Mouse (Mus musculus) liver, adult 2 months (tissue): Measurements from ENCODE around the gene Bcl2. TPM values are rescaled to one million over a fixed set of nuclear protein-coding genes. Genes with fewer than 3 reads are reported as not detected.

ENCODE experiments used
- DNase-seq: peaks from one replicate; pipeline ENCODE4 v3.0.0-alpha.2; 2011; ENCODE audit warnings: low read depth, low spot score; ENCODE audit errors: extremely low read depth
- H3K27ac ChIP-seq: fragments of 200-500 bp; replicated peaks from 2 replicates; pipeline ENCODE4 v1.5.1; 2012; ENCODE audit warnings: low read depth, mild to moderate bottlenecking, control low read depth, inconsistent platforms, low read length; ENCODE audit not compliant: insufficient read depth
- H3K27me3 ChIP-seq: fragments of 200-500 bp; 2 replicates; pipeline ENCODE4 v1.6.1; 2012; ENCODE audit warnings: mild to moderate bottlenecking, moderate library complexity, low read length, inconsistent platforms; ENCODE audit not compliant: control insufficient read depth, insufficient read depth
- H3K36me3 ChIP-seq: fragments of 200-500 bp; 2 replicates; pipeline ENCODE4 v1.6.1; 2012; ENCODE audit warnings: low read length, inconsistent platforms; ENCODE audit not compliant: control insufficient read depth, insufficient read depth
- H3K4me1 ChIP-seq: fragments of 200-500 bp; 2 replicates; pipeline ENCODE4 v1.6.1; 2011; ENCODE audit warnings: low read length; ENCODE audit not compliant: control insufficient read depth, insufficient read depth
- H3K4me3 ChIP-seq: fragments of 200-500 bp; 2 replicates; pipeline ENCODE4 v1.5.1; 2011; ENCODE audit warnings: low read depth, mild to moderate bottlenecking, control low read depth, low read length, moderate library complexity; ENCODE audit not compliant: insufficient read depth
- H3K79me2 ChIP-seq: fragments of 200-500 bp; 2 replicates; pipeline ENCODE4 v1.6.1; 2012; ENCODE audit warnings: inconsistent platforms, mild to moderate bottlenecking, low read length, moderate library complexity; ENCODE audit not compliant: control insufficient read depth, insufficient read depth
- H3K9ac ChIP-seq: fragments of 200-500 bp; 2 replicates; pipeline ENCODE4 v1.6.1; 2012; ENCODE audit warnings: low read depth, mild to moderate bottlenecking, control low read depth, inconsistent platforms, low read length
- CTCF ChIP-seq: fragments of 200-500 bp; IDR thresholded peaks from 2 replicates; pipeline ENCODE4 v1.5.1; 2011; ENCODE audit warnings: low read depth, low read length, control low read depth
- POLR2A ChIP-seq: fragments of 200-500 bp; IDR thresholded peaks from 2 replicates; pipeline ENCODE4 v1.6.1; 2011; ENCODE audit warnings: low read length, control low read depth; ENCODE audit not compliant: insufficient read depth; ENCODE audit errors: extremely low read depth
- WGBS: fragments of 180-500 bp; shearing (Covaris S2); methylation state at CpG from one replicate; pipeline ENCODE4 v1.1.7; 2018; 5-methylcytosine and 5-hydroxymethylcytosine counted together
- polyA plus RNA-seq: library from polyadenylated mRNA; depleted of rRNA; stranded (reverse); fragments of >200 nt; gene quantifications from 2 replicates; pipeline ENCODE4 v1.2.3, GENCODE M21; 2012
- total RNA-seq: library from RNA; depleted of rRNA; stranded (reverse); fragments of >200 nt; gene quantifications from 2 replicates; pipeline ENCODE4 v1.2.3, GENCODE M21; 2014

Gene Bcl2
- total and polyA plus RNA-seq, 2 experiments = 0.26 to 1.5 TPM

DNA sequence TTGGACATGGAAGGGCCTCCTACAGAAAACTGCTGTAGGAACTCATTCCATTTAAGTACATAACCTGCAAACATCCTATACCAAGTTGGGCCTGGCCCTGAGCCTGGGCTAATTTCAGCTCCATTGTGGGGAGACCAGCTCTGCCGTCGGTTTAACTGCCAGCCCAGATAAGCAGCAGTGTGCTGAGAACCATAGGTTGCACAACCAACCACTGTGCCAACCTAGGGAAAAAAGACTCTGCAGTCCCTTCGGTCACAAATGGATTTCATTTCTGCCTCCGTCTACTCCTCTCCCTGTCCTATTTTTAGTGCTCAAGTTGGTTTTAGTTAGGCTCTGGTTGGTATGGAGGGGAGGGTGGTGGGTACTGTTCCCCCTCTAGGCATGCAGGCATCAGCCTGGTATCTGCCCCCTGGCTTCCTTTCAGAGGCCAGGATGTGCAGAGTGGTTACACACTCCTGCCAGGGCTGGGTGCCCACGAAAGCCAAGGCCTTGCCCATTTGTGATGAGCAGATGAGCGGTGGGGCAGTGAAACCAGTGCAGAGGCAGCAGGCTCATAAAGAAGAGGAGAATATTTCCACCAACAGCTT lies 196.4 kb downstream of the Bcl2 start:
- WGBS = 78% methylated on average over 6 of the region's 6 CpGs
- H3K4me3 ChIP-seq = no peak overlapping the region
- no peak for TF ChIP-seq CTCF
- no peak for TF ChIP-seq POLR2A
- no peak overlapping the region for H3K9ac ChIP-seq
- DNase-seq = no peak
- H3K79me2 ChIP-seq = no peaks in the 10 kb centered on the region
- no peaks in the 10 kb centered on the region for H3K36me3 ChIP-seq
- H3K4me1 ChIP-seq = no peaks in the 10 kb centered on the region
- no peak overlapping the region for H3K27ac ChIP-seq
- no peaks in the 10 kb centered on the region for H3K27me3 ChIP-seq

DNA sequence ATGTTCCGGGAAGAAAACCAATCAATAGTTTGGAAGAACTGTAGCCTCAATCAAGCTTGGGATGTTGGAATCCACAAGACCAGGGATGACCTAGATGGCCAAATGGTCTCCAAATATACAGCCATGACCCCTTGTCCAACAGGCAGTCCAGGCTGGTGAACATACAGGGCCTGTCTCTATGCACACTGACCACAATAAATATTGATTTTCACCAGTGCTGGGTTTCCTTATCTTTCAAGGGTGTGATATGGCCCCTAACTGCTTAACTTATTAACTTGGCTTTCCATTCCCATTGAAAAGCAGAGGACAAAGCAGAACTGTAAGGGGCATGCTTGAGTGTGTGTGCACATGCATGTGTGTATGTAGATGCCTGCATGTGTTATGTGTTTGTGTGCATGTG lies 197.0 kb downstream of the Bcl2 start:
- Histone ChIP-seq H3K79me2 (no peaks in the 10 kb centered on the region), H3K9ac (no peak overlapping the region), H3K36me3 (no peaks in the 10 kb centered on the region), H3K27ac (no peak overlapping the region), H3K4me1 (no peaks in the 10 kb centered on the region), H3K27me3 (no peaks in the 10 kb centered on the region), H3K4me3 (no peak overlapping the region)
- DNase-seq = no peak
- no peak for TF ChIP-seq POLR2A
- 49% methylated on average over 1 of the region's 1 CpGs for WGBS

DNA sequence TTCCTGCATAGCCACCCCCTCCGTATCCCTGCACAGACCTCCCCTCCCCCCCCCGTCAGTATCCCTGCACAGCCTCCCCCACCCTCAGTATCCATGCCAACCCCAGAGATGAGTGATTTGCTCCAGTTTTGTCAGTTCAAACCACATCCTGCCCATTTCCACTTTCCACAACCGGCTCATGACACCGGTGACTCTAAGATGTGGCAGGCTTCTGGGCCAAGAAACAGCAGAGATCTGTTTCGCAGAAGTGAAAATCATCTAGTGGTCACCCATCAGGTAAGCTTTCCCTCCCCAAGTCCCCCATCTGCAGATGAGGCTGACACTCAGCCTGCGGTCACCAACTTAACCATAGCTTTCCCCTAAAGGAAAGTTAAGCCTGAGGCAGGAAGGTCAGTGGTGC lies 198.5 kb downstream of the Bcl2 start:
- no peaks in the 10 kb centered on the region for H3K4me1 ChIP-seq
- no peak overlapping the region for H3K9ac ChIP-seq
- DNase-seq = no peak
- H3K27me3 ChIP-seq = no peaks in the 10 kb centered on the region
- no peak overlapping the region for H3K27ac ChIP-seq
- H3K36me3 ChIP-seq = no peaks in the 10 kb centered on the region
- no peak for TF ChIP-seq CTCF
- no peak for TF ChIP-seq POLR2A
- no peak overlapping the region for H3K4me3 ChIP-seq
- WGBS = 88% methylated on average over 6 of the region's 6 CpGs
- no peaks in the 10 kb centered on the region for H3K79me2 ChIP-seq

DNA sequence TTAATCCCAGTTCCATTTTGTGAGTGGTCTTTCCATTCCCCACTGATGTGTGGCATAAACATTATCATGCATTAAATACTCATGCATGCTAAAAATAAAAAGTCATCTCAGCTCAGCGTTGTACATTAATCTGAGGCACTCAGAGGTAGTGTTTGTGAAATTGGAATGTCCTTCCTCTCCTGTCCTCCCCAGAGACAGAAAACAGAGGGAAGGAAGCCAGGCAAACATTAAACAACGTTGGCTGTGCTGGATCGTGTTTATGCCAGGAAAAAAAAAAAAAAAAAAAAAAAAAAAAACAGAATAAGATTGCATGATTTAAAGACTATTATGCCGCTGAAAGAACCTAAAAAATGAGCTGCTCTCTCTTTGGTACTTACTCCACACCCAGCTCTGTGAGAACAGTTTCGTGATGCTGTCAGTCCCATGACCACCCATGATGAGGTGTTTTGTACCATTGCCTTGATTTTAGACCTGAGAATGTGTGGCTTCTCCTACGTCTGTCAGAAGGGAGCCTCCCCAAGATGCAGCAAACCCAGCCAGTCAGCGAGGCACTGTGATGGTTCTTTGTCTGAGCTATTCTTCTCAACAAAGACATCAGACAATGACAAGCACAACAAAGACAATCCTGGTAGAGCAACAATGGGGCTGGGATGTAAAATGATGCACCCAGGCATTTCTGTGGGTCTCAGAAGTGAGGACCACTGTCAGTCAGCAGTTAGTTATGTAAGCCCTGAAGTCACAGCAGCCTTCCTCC lies 200.0 kb downstream of the Bcl2 start:
- no peaks in the 10 kb centered on the region for H3K27me3 ChIP-seq
- no peak overlapping the region for H3K27ac ChIP-seq
- H3K36me3 ChIP-seq = no peaks in the 10 kb centered on the region
- H3K79me2 ChIP-seq = no peaks in the 10 kb centered on the region
- WGBS = 58% methylated on average over 7 of the region's 7 CpGs
- DNase-seq = no peak
- H3K4me3 ChIP-seq = no peak overlapping the region
- H3K9ac ChIP-seq = no peak overlapping the region
- TF ChIP-seq CTCF (no peak), POLR2A (no peak)
- no peaks in the 10 kb centered on the region for H3K4me1 ChIP-seq

DNA sequence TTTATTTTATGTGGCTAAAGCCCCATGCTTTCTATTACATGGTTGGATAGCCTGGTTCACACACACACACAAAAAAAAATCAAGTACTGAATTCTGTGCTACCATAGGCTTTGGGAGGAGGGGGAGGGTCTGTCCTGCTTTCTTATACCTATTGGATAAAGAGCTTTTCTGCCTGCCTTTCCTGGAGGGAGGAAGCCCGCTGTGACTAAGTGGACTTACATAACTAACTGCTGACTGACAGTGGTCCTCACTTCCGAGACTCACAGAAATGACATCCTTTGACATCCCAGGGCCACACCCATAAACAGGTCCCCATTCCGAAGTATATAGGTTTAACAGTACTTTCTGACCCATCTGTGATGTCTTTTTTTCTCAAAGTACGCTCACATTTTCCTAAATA lies 200.6 kb downstream of the Bcl2 start:
- Histone ChIP-seq H3K79me2 (no peaks in the 10 kb centered on the region), H3K27ac (no peak overlapping the region), H3K4me1 (no peaks in the 10 kb centered on the region), H3K9ac (no peak overlapping the region), H3K4me3 (no peak overlapping the region), H3K36me3 (no peaks in the 10 kb centered on the region), H3K27me3 (no peaks in the 10 kb centered on the region)
- WGBS = 76% methylated on average over 4 of the region's 4 CpGs
- no peak for TF ChIP-seq CTCF
- no peak for TF ChIP-seq POLR2A
- DNase-seq = no peak

DNA sequence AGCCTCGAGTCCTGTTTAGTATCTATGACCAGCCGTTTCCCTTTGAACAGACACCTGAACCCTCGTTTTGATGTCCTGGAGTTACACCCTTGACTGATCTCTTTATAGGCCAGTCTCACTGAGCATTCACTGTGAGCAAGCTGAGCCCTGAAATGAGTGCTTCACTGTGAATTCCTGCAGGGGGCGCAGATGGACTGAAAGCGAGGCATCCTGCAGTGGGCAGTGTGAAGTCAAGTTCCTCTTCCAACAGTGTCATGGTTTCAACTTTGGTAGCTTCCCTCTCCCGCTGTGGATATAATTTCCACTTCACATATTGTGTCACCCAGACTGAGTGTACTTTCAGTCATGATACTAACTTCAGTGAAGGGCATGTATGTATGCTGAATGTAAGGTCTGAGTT lies 202.5 kb downstream of the Bcl2 start:
- Histone ChIP-seq H3K27ac (no peak overlapping the region), H3K36me3 (no peaks in the 10 kb centered on the region), H3K4me3 (no peak overlapping the region), H3K4me1 (no peaks in the 10 kb centered on the region), H3K79me2 (no peaks in the 10 kb centered on the region), H3K27me3 (no peaks in the 10 kb centered on the region), H3K9ac (no peak overlapping the region)
- peak; percentile 41 for DNase-seq
- WGBS = 24% methylated on average over 6 of the region's 6 CpGs
- TF ChIP-seq CTCF (peak; percentile 89), POLR2A (no peak)
